Mouse (Mus musculus) cerebellum, adult 9-11 months (tissue): ENCODE data around the gene Rangap1.
A peak's percentile ranks its signal among the peaks of the same experiment; 100 is the strongest.
"Not testable (repeated sequence)": the region's sequence is repeated elsewhere in the genome, so short reads cannot be mapped to it uniquely, and the experiment has no call there.

Source experiments
- DNase-seq: peaks from one replicate; pipeline ENCODE4 v3.0.0; 2022

Rangap1 gene

GRCm38 (mm10) chr15:81739924-81740323, 5.4 kb downstream of the Rangap1 start:
- no peak for DNase-seq

GRCm38 (mm10) chr15:81739296-81739695, 6.0 kb downstream of the Rangap1 start:
- DNase-seq: no peak

- DNase-seq: no peak
Measured at GRCm38 (mm10) chr15:81735075-81735474, 10.3 kb downstream of the Rangap1 start.

GRCm38 (mm10) chr15:81729792-81730635, 15.3 kb downstream of the Rangap1 start:
- peak; percentile 99 for DNase-seq

GRCm38 (mm10) chr15:81729241-81729791, 16.0 kb downstream of the Rangap1 start:
- DNase-seq: peak; percentile 77

GRCm38 (mm10) chr15:81725965-81726364, 19.4 kb downstream of the Rangap1 start:
- no peak for DNase-seq

GRCm38 (mm10) chr15:81723653-81724052, 21.7 kb downstream of the Rangap1 start:
- DNase-seq: no peak

GRCm38 (mm10) chr15:81722361-81722760, 23.0 kb downstream of the Rangap1 start:
- DNase-seq: no peak

GRCm38 (mm10) chr15:81719139-81719531, 26.2 kb downstream of the Rangap1 start:
- no peak for DNase-seq

- DNase-seq: no peak
Measured at GRCm38 (mm10) chr15:81718336-81719138, 26.8 kb downstream of the Rangap1 start.

- no peak for DNase-seq
Measured at GRCm38 (mm10) chr15:81713742-81714141, 31.6 kb downstream of the Rangap1 start.

- DNase-seq: no peak
Measured at GRCm38 (mm10) chr15:81710801-81711200, 34.5 kb downstream of the Rangap1 start.

- no peak for DNase-seq
Measured at GRCm38 (mm10) chr15:81709686-81710085, 35.6 kb downstream of the Rangap1 start.

GRCm38 (mm10) chr15:81708991-81709390, 36.3 kb downstream of the Rangap1 start:
- DNase-seq: no peak

GRCm38 (mm10) chr15:81703094-81703489, 42.2 kb downstream of the Rangap1 start:
- DNase-seq: no peak

- DNase-seq: no peak
Measured at GRCm38 (mm10) chr15:81702306-81703093, 42.8 kb downstream of the Rangap1 start.

GRCm38 (mm10) chr15:81701350-81701749, 44.0 kb downstream of the Rangap1 start:
- not testable (repeated sequence) for DNase-seq

- DNase-seq: no peak
Measured at GRCm38 (mm10) chr15:81700601-81701000, 44.7 kb downstream of the Rangap1 start.

GRCm38 (mm10) chr15:81700161-81700560, 45.2 kb downstream of the Rangap1 start:
- DNase-seq: no peak

GRCm38 (mm10) chr15:81698532-81698931, 46.8 kb downstream of the Rangap1 start:
- DNase-seq: no peak

- DNase-seq: no peak
Measured at GRCm38 (mm10) chr15:81697847-81698246, 47.5 kb downstream of the Rangap1 start.

- DNase-seq: peak; percentile 39
Measured at GRCm38 (mm10) chr15:81697175-81697574, 48.2 kb downstream of the Rangap1 start, which contains the start of gene Chadl. Chadl (minus strand) TSS chr15:81697287.

- no peak for DNase-seq
Measured at GRCm38 (mm10) chr15:81694891-81695290, 50.4 kb downstream of the Rangap1 start.
